Mouse (Mus musculus) limb, embryonic 15.5 days (tissue): ENCODE results near the gene Fat2. TPM values are rescaled to one million over a fixed set of nuclear protein-coding genes. Genes with fewer than 3 reads are reported as not detected.
A peak's percentile ranks its signal among the peaks of the same experiment; 100 is the strongest.

Experiments used
- ATAC-seq: fragments of 200-750 bp; cut with Nextera tagmentation; 2 replicates; pipeline ENCODE4 v1.8.0; 2017; ENCODE audit warnings: low read depth, moderate TSS enrichment; ENCODE audit not compliant: insufficient number of reproducible peaks, low FRiP score, low TSS enrichment
- H3K27ac ChIP-seq: fragments of 300-500 bp; sonication (generic); 2 replicates; pipeline ENCODE4 v1.5.1; 2015; ENCODE audit warnings: moderate library complexity, mild to moderate bottlenecking, inconsistent platforms
- H3K27me3 ChIP-seq: fragments of 300-500 bp; sonication (generic); 2 replicates; pipeline ENCODE4 v1.6.1; 2015; ENCODE audit warnings: inconsistent platforms
- H3K36me3 ChIP-seq: fragments of 300-500 bp; sonication (generic); 2 replicates; pipeline ENCODE4 v1.6.1; 2015; ENCODE audit warnings: inconsistent platforms
- H3K4me1 ChIP-seq: fragments of 300-500 bp; sonication (generic); 2 replicates; pipeline ENCODE4 v1.6.1; 2015; ENCODE audit warnings: inconsistent platforms
- H3K4me2 ChIP-seq: fragments of 300-500 bp; sonication (generic); 2 replicates; pipeline ENCODE4 v1.6.1; 2015; ENCODE audit warnings: mild to moderate bottlenecking, inconsistent platforms
- H3K4me3 ChIP-seq: fragments of 300-500 bp; sonication (generic); 2 replicates; pipeline ENCODE4 v1.5.1; 2015; ENCODE audit warnings: mild to moderate bottlenecking, inconsistent platforms
- H3K9ac ChIP-seq: fragments of 300-500 bp; sonication (generic); 2 replicates; pipeline ENCODE4 v1.6.1; 2015; ENCODE audit warnings: inconsistent platforms
- H3K9me3 ChIP-seq: fragments of 300-500 bp; sonication (generic); 2 replicates; pipeline ENCODE4 v1.6.1; 2016; ENCODE audit warnings: inconsistent platforms
- WGBS: fragments of 180-500 bp; shearing (Covaris S2); methylation state at CpG from one replicate; pipeline ENCODE4 v1.1.7; 2015; 5-methylcytosine and 5-hydroxymethylcytosine counted together
- polyA plus RNA-seq: library from polyadenylated mRNA; unstranded; fragments of >200 nt; fragmentation: Nextera tagmentation; extraction: Ambion mirVana; gene quantifications from 2 replicates; pipeline ENCODE4 v1.2.1, GENCODE M21; 2015

Fat2 gene
- polyA plus RNA-seq, 1 experiment from 2014 or later, result 1.1 TPM

GRCm38 (mm10) chr11:55327558-55328409, 8.6 kb downstream of the Fat2 start:
- no peak overlapping the region for H3K4me3 ChIP-seq
- no peaks in the 10 kb centered on the region for H3K9me3 ChIP-seq
- ATAC-seq, result no peak
- no peak overlapping the region for H3K4me2 ChIP-seq
- H3K4me1 ChIP-seq, result peaks cover 14% of the 10 kb centered on the region
- no peak overlapping the region for H3K9ac ChIP-seq
- WGBS, result 76% methylated on average over 9 of the region's 9 CpGs
- no peak overlapping the region for H3K27ac ChIP-seq
- no peaks in the 10 kb centered on the region for H3K36me3 ChIP-seq
- no peaks in the 10 kb centered on the region for H3K27me3 ChIP-seq

GRCm38 (mm10) chr11:55327111-55327510, 9.3 kb downstream of the Fat2 start:
- Histone ChIP-seq H3K27me3 (no peaks in the 10 kb centered on the region), H3K4me1 (peaks cover 14% of the 10 kb centered on the region), H3K36me3 (no peaks in the 10 kb centered on the region), H3K9me3 (no peaks in the 10 kb centered on the region), H3K4me2 (no peak overlapping the region), H3K9ac (no peak overlapping the region), H3K27ac (no peak overlapping the region), H3K4me3 (no peak overlapping the region)
- WGBS, result 77% methylated on average over 5 of the region's 5 CpGs
- ATAC-seq, result no peak

- no peaks in the 10 kb centered on the region for H3K36me3 ChIP-seq
- H3K27me3 ChIP-seq, result no peaks in the 10 kb centered on the region
- no peak overlapping the region for H3K9ac ChIP-seq
- no peaks in the 10 kb centered on the region for H3K9me3 ChIP-seq
- no peak overlapping the region for H3K4me3 ChIP-seq
- no peak overlapping the region for H3K27ac ChIP-seq
- no peak overlapping the region for H3K4me2 ChIP-seq
- WGBS, result 67% methylated on average over 7 of the region's 7 CpGs
- no peak for ATAC-seq
- H3K4me1 ChIP-seq, result peaks cover 14% of the 10 kb centered on the region
Observed at GRCm38 (mm10) chr11:55326211-55326610, 10.2 kb downstream of the Fat2 start.

- Histone ChIP-seq H3K4me3 (no peak overlapping the region), H3K9me3 (no peaks in the 10 kb centered on the region), H3K27me3 (no peaks in the 10 kb centered on the region), H3K4me1 (peaks cover 3% of the 10 kb centered on the region; the same call in 1 of the 2 replicates), H3K4me2 (no peak overlapping the region), H3K27ac (no peak overlapping the region), H3K9ac (no peak overlapping the region), H3K36me3 (no peaks in the 10 kb centered on the region)
- 59% methylated on average over 8 of the region's 8 CpGs for WGBS
- ATAC-seq, result no peak
Observed at GRCm38 (mm10) chr11:55323854-55324253, 12.5 kb downstream of the Fat2 start.

- no peaks in the 10 kb centered on the region for H3K9me3 ChIP-seq
- H3K4me3 ChIP-seq, result no peak overlapping the region
- no peaks in the 10 kb centered on the region for H3K4me1 ChIP-seq
- H3K4me2 ChIP-seq, result no peak overlapping the region
- H3K27me3 ChIP-seq, result no peaks in the 10 kb centered on the region
- ATAC-seq, result no peak
- H3K27ac ChIP-seq, result no peak overlapping the region
- no peak overlapping the region for H3K9ac ChIP-seq
- H3K36me3 ChIP-seq, result no peaks in the 10 kb centered on the region
- WGBS, result 68% methylated on average over 2 of the region's 2 CpGs
Observed at GRCm38 (mm10) chr11:55320990-55321389, 15.4 kb downstream of the Fat2 start.

GRCm38 (mm10) chr11:55315966-55316365, 20.4 kb downstream of the Fat2 start:
- 61% methylated on average over 6 of the region's 6 CpGs for WGBS
- no peak for ATAC-seq

GRCm38 (mm10) chr11:55314704-55315047, 21.7 kb downstream of the Fat2 start:
- Histone ChIP-seq H3K27me3 (peaks cover 14% of the 10 kb centered on the region; the same call in 1 of the 2 replicates), H3K4me1 (peaks cover 11% of the 10 kb centered on the region; the same call in 1 of the 2 replicates), H3K4me2 (0 out of 2 replicates have a peak overlapping the region, but pooled peaks have one; percentile 6), H3K9me3 (no peaks in the 10 kb centered on the region), H3K9ac (no peak overlapping the region), H3K4me3 (no peak overlapping the region), H3K27ac (no peak overlapping the region), H3K36me3 (no peaks in the 10 kb centered on the region)
- no peak for ATAC-seq
- 44% methylated on average over 2 of the region's 2 CpGs for WGBS

More at GRCm38 (mm10) chr11:55315966-55316365, 20.4 kb downstream of the Fat2 start:
- no peak overlapping the region for H3K4me2 ChIP-seq
- H3K4me1 ChIP-seq, result peaks cover 11% of the 10 kb centered on the region; the same call in 1 of the 2 replicates
- H3K4me3 ChIP-seq, result no peak overlapping the region
- H3K9me3 ChIP-seq, result no peaks in the 10 kb centered on the region
- no peaks in the 10 kb centered on the region for H3K36me3 ChIP-seq
- H3K27ac ChIP-seq, result no peak overlapping the region
- peaks cover 14% of the 10 kb centered on the region; the same call in 1 of the 2 replicates for H3K27me3 ChIP-seq
- H3K9ac ChIP-seq, result no peak overlapping the region

- H3K36me3 ChIP-seq, result no peaks in the 10 kb centered on the region
- 0 out of 2 replicates have a peak overlapping the region, but pooled peaks have one; percentile 3 for H3K4me3 ChIP-seq
- no peaks in the 10 kb centered on the region for H3K9me3 ChIP-seq
- WGBS, result 20% methylated on average over 29 of the region's 29 CpGs
- H3K9ac ChIP-seq, result no peak overlapping the region
- H3K4me2 ChIP-seq, result peak overlapping the region; percentile 6; the same call in 1 of the 2 replicates
- H3K27ac ChIP-seq, result no peak overlapping the region
- peaks cover 14% of the 10 kb centered on the region; the same call in 1 of the 2 replicates for H3K27me3 ChIP-seq
- H3K4me1 ChIP-seq, result peaks cover 11% of the 10 kb centered on the region; the same call in 1 of the 2 replicates
- no peak for ATAC-seq
Observed at GRCm38 (mm10) chr11:55313768-55314703, 22.3 kb downstream of the Fat2 start.

- WGBS, result 53% methylated on average over 4 of the region's 4 CpGs
- H3K9ac ChIP-seq, result no peak overlapping the region
- no peak overlapping the region for H3K4me2 ChIP-seq
- H3K4me1 ChIP-seq, result peaks cover 4% of the 10 kb centered on the region; the same call in 1 of the 2 replicates
- no peaks in the 10 kb centered on the region for H3K27me3 ChIP-seq
- H3K27ac ChIP-seq, result no peak overlapping the region
- no peak for ATAC-seq
- H3K36me3 ChIP-seq, result no peaks in the 10 kb centered on the region
- no peaks in the 10 kb centered on the region for H3K9me3 ChIP-seq
- no peak overlapping the region for H3K4me3 ChIP-seq
Observed at GRCm38 (mm10) chr11:55302350-55302749, 34.0 kb downstream of the Fat2 start.

GRCm38 (mm10) chr11:55293179-55293578, 43.2 kb downstream of the Fat2 start:
- WGBS, result 87% methylated on average over 5 of the region's 5 CpGs

GRCm38 (mm10) chr11:55291901-55292300, 44.5 kb downstream of the Fat2 start:
- WGBS, result 87% methylated on average over 7 of the region's 7 CpGs
- H3K9ac ChIP-seq, result no peak overlapping the region
- no peaks in the 10 kb centered on the region for H3K36me3 ChIP-seq
- H3K27me3 ChIP-seq, result no peaks in the 10 kb centered on the region
- H3K4me3 ChIP-seq, result no peak overlapping the region
- no peaks in the 10 kb centered on the region for H3K9me3 ChIP-seq
- no peaks in the 10 kb centered on the region for H3K4me1 ChIP-seq
- H3K4me2 ChIP-seq, result no peak overlapping the region
- no peak overlapping the region for H3K27ac ChIP-seq
- ATAC-seq, result no peak

More at GRCm38 (mm10) chr11:55293179-55293578, 43.2 kb downstream of the Fat2 start:
- Histone ChIP-seq H3K9ac (no peak overlapping the region), H3K4me1 (no peaks in the 10 kb centered on the region), H3K36me3 (no peaks in the 10 kb centered on the region), H3K27me3 (no peaks in the 10 kb centered on the region), H3K4me3 (no peak overlapping the region), H3K27ac (no peak overlapping the region), H3K4me2 (no peak overlapping the region), H3K9me3 (no peaks in the 10 kb centered on the region)
- ATAC-seq, result no peak
